10 mouse cellular contexts compared by ENCODE assay signal in the genomic region with DNA sequence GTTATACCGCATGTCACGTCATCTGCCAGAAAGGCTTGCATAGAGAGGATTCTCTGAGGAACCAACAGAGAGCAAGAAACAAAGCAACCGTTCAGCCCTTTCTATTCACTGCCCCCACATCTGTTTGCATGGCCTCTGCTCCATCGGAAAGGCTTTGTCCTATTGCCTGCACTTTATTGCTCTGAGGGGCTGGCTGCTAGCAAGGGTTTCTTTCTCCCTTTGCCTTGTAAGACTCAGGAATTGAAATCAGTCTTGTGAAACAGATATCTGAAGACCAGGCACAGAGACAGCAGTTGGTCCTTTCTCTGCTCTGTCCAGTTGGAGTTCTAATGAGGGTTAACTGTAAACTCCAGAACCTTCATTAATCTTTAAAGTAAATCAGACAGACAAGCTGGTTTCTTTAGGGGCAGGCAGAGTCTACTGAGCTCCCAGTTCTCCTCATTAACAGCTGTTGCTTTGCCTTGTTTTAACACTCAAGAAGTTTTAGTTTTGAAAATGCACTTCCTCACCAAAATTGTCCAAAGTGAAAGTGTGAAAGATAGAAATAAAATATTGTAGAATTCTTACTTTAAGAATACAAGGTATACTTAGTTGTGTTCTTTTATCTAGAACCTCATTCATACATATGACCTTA.
DNase-seq lines count a peak whose midpoint lies in the region; ATAC-seq lines count a peak whose summit lies in the region.
"Had no signal": no experiment of that assay in that cellular context is flagged by ENCODE, and none has a peak within 500 bp of the region (broad histone marks: within the 10 kb centered on the region; RNA-seq: fewer than 3 reads in every experiment).

No protein-coding gene starts in this region.

- no peak overlapping the region for H3K4me3 ChIP-seq in lung, embryonic 15.5 days
- no peak overlapping the region for H3K4me3 ChIP-seq in hindbrain, embryonic 13.5 days
- H3K4me3 ChIP-seq in midbrain, embryonic 12.5 days, result no peak overlapping the region
- H3K4me3 ChIP-seq: left cerebral cortex, adult 2 months had no signal

- H3K27ac ChIP-seq in lung, embryonic 15.5 days, result peak overlapping the region; percentile 78
- peak overlapping the region; percentile 76 for H3K27ac ChIP-seq in hindbrain, embryonic 13.5 days
- peak overlapping the region; percentile 76 for H3K27ac ChIP-seq in midbrain, embryonic 12.5 days (replicated peaks)
- H3K27ac ChIP-seq: left cerebral cortex, adult 2 months had no signal

- H3K4me1 ChIP-seq in lung, embryonic 15.5 days, result peaks cover 48% of the 10 kb centered on the region
- H3K4me1 ChIP-seq in hindbrain, embryonic 13.5 days (replicated peaks), result peaks cover 26% of the 10 kb centered on the region
- peaks cover 24% of the 10 kb centered on the region for H3K4me1 ChIP-seq in midbrain, embryonic 12.5 days

- 8% methylated on average over 4 of the region's 4 CpGs for WGBS in lung, embryonic 15.5 days
- 5% methylated on average over 4 of the region's 4 CpGs for WGBS in hindbrain, embryonic 13.5 days
- 3% methylated on average over 4 of the region's 4 CpGs for WGBS in midbrain, embryonic 12.5 days

- no peaks in the 10 kb centered on the region for H3K9me3 ChIP-seq in lung, embryonic 15.5 days
- H3K9me3 ChIP-seq in hindbrain, embryonic 13.5 days, result no peaks in the 10 kb centered on the region
- no peaks in the 10 kb centered on the region for H3K9me3 ChIP-seq in midbrain, embryonic 12.5 days

- no peak overlapping the region; the same call in 1 of the 2 replicates for H3K4me2 ChIP-seq in lung, embryonic 15.5 days
- H3K4me2 ChIP-seq in hindbrain, embryonic 13.5 days, result no peak overlapping the region
- peak overlapping the region; percentile 19; the same call in 1 of the 2 replicates for H3K4me2 ChIP-seq in midbrain, embryonic 12.5 days (replicated peaks)

- H3K36me3 ChIP-seq in lung, embryonic 15.5 days, result no peaks in the 10 kb centered on the region
- H3K36me3 ChIP-seq in hindbrain, embryonic 13.5 days, result no peaks in the 10 kb centered on the region
- H3K36me3 ChIP-seq in midbrain, embryonic 12.5 days, result no peaks in the 10 kb centered on the region

- no peaks in the 10 kb centered on the region for H3K27me3 ChIP-seq in lung, embryonic 15.5 days
- no peaks in the 10 kb centered on the region for H3K27me3 ChIP-seq in hindbrain, embryonic 13.5 days
- H3K27me3 ChIP-seq in midbrain, embryonic 12.5 days, result no peaks in the 10 kb centered on the region

- no peak overlapping the region for H3K9ac ChIP-seq in lung, embryonic 15.5 days
- no peak overlapping the region for H3K9ac ChIP-seq in hindbrain, embryonic 13.5 days
- H3K9ac ChIP-seq in midbrain, embryonic 12.5 days (replicated peaks), result no peak overlapping the region

- no peak for DNase-seq in lung, postnatal 36 days
- DNase-seq in telencephalon, adult 2 months (ENCODE audit: low read depth, low spot score), result peak; percentile 5
- no peak for DNase-seq in adrenal gland, postnatal 10 days
- DNase-seq in liver, result no peak
- DNase-seq: cerebellum, adult 11 months had no signal

- peak; percentile 33; the same call in 1 of the 2 replicates for ATAC-seq in lung, embryonic 15.5 days (ENCODE audit: borderline replicate concordance, extremely low read depth, low FRiP score, low TSS enrichment)
- peak; percentile 55 for ATAC-seq in hindbrain, embryonic 13.5 days (ENCODE audit: low FRiP score)
- peak; percentile 69 for ATAC-seq in midbrain, embryonic 12.5 days (ENCODE audit: low FRiP score, low read depth)
- no peak for ATAC-seq in CD4-positive, CD25-positive, alpha-beta regulatory T cell, adult 4 months
